Mouse (Mus musculus): ENCODE data around the gene Proser1. TPM values are rescaled to one million over a fixed set of nuclear protein-coding genes. Genes with fewer than 3 reads are reported as not detected.

The Proser1 gene
- polyA plus RNA-seq, 1 experiment: 6.5 TPM

Other genes starting within 250 kb of the Proser1 start
- gene Nhlrc3, start 334 bp upstream of the Proser1 start, polyA plus RNA-seq (2012; fragmentation: generic; extraction: Trizol): 3.7 TPM
- gene Stoml3, start 25.0 kb downstream of the Proser1 start, polyA plus RNA-seq (2012; fragmentation: generic; extraction: Trizol): not detected
- gene Frem2, start 193.7 kb downstream of the Proser1 start, polyA plus RNA-seq (2012; fragmentation: generic; extraction: Trizol): 0.36 TPM

Measured in myocyte (in vitro differentiated cells).